Mouse (Mus musculus) spleen, adult 2 months (tissue): ENCODE data around the gene U2surp. TPM values are rescaled to one million over a fixed set of nuclear protein-coding genes. Genes with fewer than 3 reads are reported as not detected.

Experiments used
- DNase-seq, 2 experiments: peaks; one replicate each; pipeline versions ENCODE4 v3.0.0 to v3.0.0-alpha.2; 2012 to 2021; ENCODE audit warnings: low spot score in 2 of 2, low read depth in 1 of 2
- H3K27ac ChIP-seq: fragments of 200-500 bp; 2 replicates; pipeline ENCODE4 v1.5.1; 2012; ENCODE audit warnings: low read length, inconsistent platforms; ENCODE audit not compliant: insufficient read depth
- H3K27me3 ChIP-seq: fragments of 200-500 bp; 2 replicates; pipeline ENCODE4 v1.6.1; 2012; ENCODE audit warnings: mild to moderate bottlenecking, moderate library complexity, low read length, inconsistent platforms; ENCODE audit not compliant: control insufficient read depth, insufficient read depth
- H3K36me3 ChIP-seq: fragments of 200-500 bp; 2 replicates; pipeline ENCODE4 v1.6.1; 2012; ENCODE audit warnings: mild to moderate bottlenecking, low read length, inconsistent platforms; ENCODE audit not compliant: control insufficient read depth, insufficient read depth
- H3K4me1 ChIP-seq: fragments of 200-500 bp; 2 replicates; pipeline ENCODE4 v1.6.1; 2011; ENCODE audit warnings: inconsistent platforms; ENCODE audit not compliant: control insufficient read depth, insufficient read depth, insufficient read length
- H3K4me3 ChIP-seq: fragments of 200-500 bp; 2 replicates; pipeline ENCODE4 v1.5.1; 2011; ENCODE audit warnings: mild to moderate bottlenecking, inconsistent platforms; ENCODE audit not compliant: insufficient read depth, insufficient read length; ENCODE audit errors: extremely low read depth
- CTCF ChIP-seq: fragments of 200-500 bp; IDR thresholded peaks from 2 replicates; pipeline ENCODE4 v1.5.1; 2011; ENCODE audit warnings: mild to moderate bottlenecking, inconsistent platforms; ENCODE audit not compliant: insufficient read depth, insufficient read length, insufficient replicate concordance; ENCODE audit errors: extremely low read depth
- POLR2A ChIP-seq: fragments of 200-500 bp; IDR thresholded peaks from 2 replicates; pipeline ENCODE4 v1.6.1; 2011; ENCODE audit warnings: low read depth, low read length, inconsistent platforms
- WGBS: fragments of 180-500 bp; shearing (Covaris S2); methylation state at CpG from one replicate; pipeline ENCODE4 v1.1.7; 2018; 5-methylcytosine and 5-hydroxymethylcytosine counted together
- polyA plus RNA-seq: library from polyadenylated mRNA; depleted of rRNA; stranded (reverse); fragments of >200 nt; gene quantifications from 2 replicates; pipeline ENCODE4 v1.2.3, GENCODE M21; 2012

U2surp gene
- polyA plus RNA-seq, 1 experiment: 1.7 TPM

- TF ChIP-seq CTCF (no peak), POLR2A (no peak)
- DNase-seq: no peak
- no peaks in the 10 kb centered on the region for H3K4me1 ChIP-seq
- no peaks in the 10 kb centered on the region for H3K27me3 ChIP-seq
- no peaks in the 10 kb centered on the region for H3K36me3 ChIP-seq
- 48% methylated on average over 6 of the region's 6 CpGs for WGBS
- no peak overlapping the region for H3K27ac ChIP-seq
- no peak overlapping the region for H3K4me3 ChIP-seq
Measured at GRCm38 (mm10) chr9:95533817-95534216, 22.0 kb upstream of the U2surp start.

- no peak overlapping the region for H3K4me3 ChIP-seq
- DNase-seq: no peak
- no peak for TF ChIP-seq CTCF
- no peak for TF ChIP-seq POLR2A
Measured at GRCm38 (mm10) chr9:95531144-95531543, 19.3 kb upstream of the U2surp start.

GRCm38 (mm10) chr9:95527676-95528075 is 15.9 kb upstream of the U2surp start:
- WGBS: 35% methylated on average over 2 of the region's 2 CpGs
- Histone ChIP-seq H3K4me1 (no peaks in the 10 kb centered on the region), H3K27me3 (no peaks in the 10 kb centered on the region), H3K4me3 (no peak overlapping the region), H3K27ac (no peak overlapping the region), H3K36me3 (no peaks in the 10 kb centered on the region)
- TF ChIP-seq POLR2A (no peak), CTCF (no peak)
- DNase-seq: no peak

More at GRCm38 (mm10) chr9:95531144-95531543, 19.3 kb upstream of the U2surp start:
- H3K4me1 ChIP-seq: no peaks in the 10 kb centered on the region
- no peaks in the 10 kb centered on the region for H3K36me3 ChIP-seq
- 93% methylated on average over 3 of the region's 3 CpGs for WGBS
- no peak overlapping the region for H3K27ac ChIP-seq
- H3K27me3 ChIP-seq: no peaks in the 10 kb centered on the region

GRCm38 (mm10) chr9:95525961-95526360 is 14.2 kb upstream of the U2surp start:
- WGBS: 14% methylated on average over 2 of the region's 2 CpGs
- DNase-seq: peak in 1 of 2 experiments; percentile 5

GRCm38 (mm10) chr9:95525376-95525775 is 13.6 kb upstream of the U2surp start:
- DNase-seq: no peak
- Histone ChIP-seq H3K27me3 (no peaks in the 10 kb centered on the region), H3K4me3 (no peak overlapping the region), H3K27ac (no peak overlapping the region), H3K36me3 (no peaks in the 10 kb centered on the region), H3K4me1 (no peaks in the 10 kb centered on the region)
- TF ChIP-seq POLR2A (no peak), CTCF (no peak)
- 79% methylated on average over 6 of the region's 6 CpGs for WGBS

More at GRCm38 (mm10) chr9:95525961-95526360, 14.2 kb upstream of the U2surp start:
- no peaks in the 10 kb centered on the region for H3K27me3 ChIP-seq
- no peaks in the 10 kb centered on the region for H3K36me3 ChIP-seq
- TF ChIP-seq CTCF (peak; percentile 27; the same call in 1 of the 2 replicates), POLR2A (no peak)
- no peak overlapping the region for H3K27ac ChIP-seq
- H3K4me3 ChIP-seq: no peak overlapping the region
- H3K4me1 ChIP-seq: no peaks in the 10 kb centered on the region

- WGBS: 78% methylated on average over 2 of the region's 2 CpGs
- H3K27me3 ChIP-seq: no peaks in the 10 kb centered on the region
- DNase-seq: no peak
- no peak for TF ChIP-seq POLR2A
- TF ChIP-seq CTCF: no peak
- H3K4me3 ChIP-seq: no peak overlapping the region
- no peaks in the 10 kb centered on the region for H3K36me3 ChIP-seq
- H3K27ac ChIP-seq: no peak overlapping the region
- H3K4me1 ChIP-seq: no peaks in the 10 kb centered on the region
Measured at GRCm38 (mm10) chr9:95522561-95522960, 10.8 kb upstream of the U2surp start.

- Histone ChIP-seq H3K27me3 (no peaks in the 10 kb centered on the region), H3K4me1 (no peaks in the 10 kb centered on the region), H3K36me3 (no peaks in the 10 kb centered on the region), H3K27ac (no peak overlapping the region), H3K4me3 (no peak overlapping the region)
- whole genome bisulfite sequencing: 71% methylated on average over 10 of the region's 10 CpGs
- DNase-seq: no peak
- TF ChIP-seq CTCF (no peak), POLR2A (no peak)
Measured at GRCm38 (mm10) chr9:95521566-95521965, 9.8 kb upstream of the U2surp start.

- Histone ChIP-seq H3K36me3 (no peaks in the 10 kb centered on the region), H3K27me3 (no peaks in the 10 kb centered on the region), H3K4me1 (no peaks in the 10 kb centered on the region), H3K4me3 (no peak overlapping the region), H3K27ac (no peak overlapping the region)
- WGBS: 88% methylated on average over 8 of the region's 8 CpGs
- no peak for DNase-seq
- TF ChIP-seq POLR2A: no peak
- no peak for TF ChIP-seq CTCF
Measured at GRCm38 (mm10) chr9:95521031-95521430, 9.2 kb upstream of the U2surp start.
